Mouse (Mus musculus) NIH3T3 (cell line): ENCODE data around the gene Zfp142.

ENCODE experiments used
- DNase-seq: peaks from one replicate; pipeline ENCODE4 v3.0.0-alpha.2; 2012; ENCODE audit warnings: low read depth

The Zfp142 gene

DNA sequence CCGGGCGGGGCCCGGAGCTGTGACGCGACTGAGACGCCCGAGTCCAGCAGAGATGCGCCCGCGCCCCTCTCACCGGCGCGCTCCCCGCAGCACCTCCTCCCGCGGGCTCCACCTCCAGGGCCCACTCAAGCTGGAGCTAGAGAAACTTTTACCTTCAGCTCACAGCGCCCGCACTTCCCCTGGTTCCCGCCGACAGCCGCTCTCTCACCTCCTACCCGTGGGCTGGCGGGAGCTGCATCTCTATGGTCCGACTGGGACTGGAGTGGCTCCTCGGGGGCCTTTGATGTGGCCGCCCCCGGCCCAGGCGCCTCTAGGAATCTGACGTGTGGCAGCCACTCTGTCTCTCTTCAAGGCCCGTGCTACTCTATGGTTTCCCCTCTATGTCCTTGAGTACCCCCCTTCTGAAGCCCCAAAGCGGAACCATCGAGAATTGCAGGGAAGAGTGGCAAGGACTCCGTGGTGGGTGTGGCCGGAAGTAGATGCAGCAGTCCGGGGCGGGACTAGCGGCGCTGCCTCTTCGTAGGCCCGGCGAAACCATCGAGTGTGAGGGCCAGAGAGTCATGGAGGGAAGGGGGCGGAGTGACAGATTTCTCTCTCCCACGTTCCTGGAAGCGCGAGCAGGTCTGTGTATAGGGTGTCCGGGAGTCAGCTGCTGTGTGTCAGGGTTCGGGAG lies at the start of gene Zfp142, which contains the start of gene Bcs1l:
TSS of gene Zfp142 (minus strand) at position 474 of the 673 bp plus-strand sequence.
TSS of gene Bcs1l (plus strand) at position 517 of the 673 bp plus-strand sequence.
- DNase-seq = peak; percentile 99

DNA sequence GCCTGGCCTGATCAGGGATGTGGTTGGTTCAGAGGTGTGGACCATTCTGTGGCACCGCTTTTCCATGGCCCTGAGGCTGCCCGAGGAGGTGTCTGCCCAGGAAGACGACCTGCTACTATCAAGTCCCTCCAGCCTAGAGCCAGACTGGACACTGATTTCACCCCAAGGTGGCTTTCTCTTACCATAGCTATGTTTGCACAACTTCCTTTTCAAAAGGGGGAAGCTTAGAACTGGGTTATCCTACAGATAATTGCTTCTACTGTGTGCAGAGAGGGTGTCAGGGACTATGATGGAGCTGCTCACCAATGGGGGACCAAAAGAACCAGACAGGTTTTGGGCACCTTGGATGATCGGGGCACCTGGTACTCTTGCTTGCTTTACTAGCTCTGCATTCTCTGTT lies 44.7 kb upstream of the Zfp142 start:
- DNase-seq = no peak

DNA sequence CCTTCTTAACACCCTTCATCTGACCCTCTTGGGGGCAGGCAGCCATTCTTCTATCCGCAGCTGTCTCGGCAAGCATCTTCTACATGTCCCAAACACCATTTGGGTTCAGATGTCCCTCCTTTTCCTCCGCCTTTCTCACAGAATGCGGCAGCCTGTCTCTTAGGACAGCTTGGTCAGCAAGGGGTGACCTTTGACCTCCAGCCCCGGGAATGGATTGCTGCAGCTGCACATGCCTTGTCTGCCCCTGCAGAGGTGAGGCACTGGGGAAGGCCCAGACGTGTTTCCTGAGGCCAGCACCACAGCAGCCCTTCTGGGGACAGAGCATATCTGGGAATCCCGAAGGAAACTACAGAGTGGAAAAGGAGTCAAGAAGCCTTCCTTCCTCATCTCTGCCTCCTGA lies 40.0 kb upstream of the Zfp142 start:
- DNase-seq = no peak

DNA sequence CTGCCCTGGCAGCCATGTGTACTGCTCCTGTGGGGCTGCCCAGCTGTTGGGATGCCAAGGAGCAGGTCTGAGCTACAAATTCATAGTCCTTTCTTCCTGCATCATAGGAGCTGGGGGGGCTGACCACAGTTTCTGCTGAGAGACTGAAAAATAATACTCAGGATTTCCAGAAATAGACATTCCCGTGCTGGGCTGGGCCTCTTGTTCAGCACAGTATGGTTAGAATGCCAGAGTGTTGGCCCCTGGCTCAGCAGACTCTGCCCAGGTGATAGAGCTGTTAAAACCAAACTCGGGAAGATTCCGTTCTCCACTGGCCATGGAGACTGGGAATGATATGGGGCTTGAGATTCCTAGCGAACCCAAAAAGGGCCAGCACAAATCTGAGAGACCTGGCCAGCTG lies 38.0 kb upstream of the Zfp142 start:
- DNase-seq = no peak

DNA sequence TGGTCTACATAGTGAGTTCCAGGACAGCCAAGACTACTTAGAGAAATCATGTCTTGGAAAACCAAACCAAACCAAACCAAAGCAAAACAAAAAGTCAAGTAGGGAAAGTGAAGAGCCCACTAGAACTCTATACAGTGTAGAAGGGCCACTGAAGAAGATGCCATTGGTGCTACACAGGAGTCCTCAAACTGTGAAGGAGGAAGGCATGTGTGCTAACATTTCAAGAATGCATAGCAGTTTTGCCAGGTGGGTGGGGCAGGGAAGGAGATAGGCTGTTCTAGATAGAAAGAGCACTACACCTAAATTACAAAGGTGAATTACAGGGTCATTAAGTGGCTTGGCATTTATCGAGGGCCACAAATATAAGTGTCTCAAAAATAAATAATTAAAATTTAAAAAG lies 36.1 kb upstream of the Zfp142 start:
- DNase-seq = no peak

DNA sequence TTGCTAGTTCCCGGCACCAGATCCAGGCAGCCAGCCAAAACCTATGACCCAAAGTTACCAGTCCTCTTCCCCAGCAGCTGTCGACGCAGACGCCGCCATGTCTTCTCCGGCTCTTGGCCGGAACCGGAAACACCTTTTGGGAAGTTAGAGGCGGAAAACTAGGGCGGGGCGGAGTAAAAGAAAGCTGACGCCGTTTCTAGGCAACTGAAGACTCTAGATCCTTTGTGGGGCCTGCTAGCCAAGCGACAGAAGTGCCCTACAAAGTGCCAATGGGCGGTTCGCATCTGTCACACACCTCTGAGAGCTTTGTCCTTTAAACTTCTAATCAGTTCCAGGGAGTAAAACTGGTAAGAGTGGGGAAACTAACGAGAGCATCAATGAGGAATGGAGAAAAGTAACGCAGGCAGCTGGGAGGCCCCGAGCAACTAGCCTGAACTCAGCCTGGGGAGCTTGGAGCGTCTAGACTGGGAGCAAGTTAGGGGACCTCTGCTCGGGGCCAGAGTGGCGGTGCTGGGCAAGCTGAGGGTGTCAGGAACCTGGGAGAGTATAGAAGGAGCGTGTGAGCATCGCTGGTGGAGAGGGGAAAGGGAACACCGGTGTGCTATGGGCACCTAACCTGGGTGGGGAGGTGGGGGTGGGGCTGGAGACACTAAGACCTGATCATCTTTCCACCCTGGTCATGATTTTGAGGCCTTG lies 13.4 kb upstream of the Zfp142 start, which contains the start of the genes Rnf25 and Stk36:
TSS of gene Rnf25 (minus strand) at position 131 of the 696 bp plus-strand sequence.
TSS of gene Stk36 (plus strand) at position 179 of the 696 bp plus-strand sequence.
- peak; percentile 91 for DNase-seq

DNA sequence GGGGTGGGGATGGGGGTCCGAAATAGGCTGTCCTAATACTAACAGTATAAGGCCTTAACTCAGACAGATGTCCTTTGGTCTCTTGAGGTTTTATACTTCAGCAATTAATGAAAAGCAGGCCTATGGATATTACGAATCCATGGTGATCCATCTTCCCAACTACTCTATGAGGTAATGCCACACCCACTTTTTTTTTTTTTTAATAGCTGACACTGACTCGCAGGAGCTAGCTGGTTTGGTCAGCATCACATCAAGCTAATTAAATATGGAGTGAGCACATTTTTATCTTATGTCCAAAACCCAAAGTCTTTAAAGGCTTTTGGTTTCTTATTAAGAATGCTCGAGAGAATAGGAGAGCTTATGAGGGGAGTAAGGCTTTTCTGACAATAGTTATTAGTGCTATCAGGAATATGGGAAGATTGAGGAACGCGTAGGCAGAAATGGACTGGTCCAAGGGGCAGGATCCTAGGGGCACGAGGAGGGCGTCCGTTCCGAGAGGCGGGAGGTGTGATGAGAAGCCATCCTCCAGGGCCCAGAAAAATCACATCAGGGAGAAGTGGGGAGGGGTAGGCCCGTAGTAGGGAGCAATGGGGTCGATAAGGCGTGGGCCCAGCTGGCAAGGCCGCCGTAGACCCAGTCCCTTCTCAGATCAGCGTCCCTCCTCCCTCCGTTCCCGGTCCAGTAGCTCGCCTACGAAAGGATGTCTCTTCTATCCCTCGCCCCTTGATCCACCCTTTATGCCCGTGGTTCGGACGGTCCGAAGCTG lies 12.6 kb upstream of the Zfp142 start:
- DNase-seq = peak; percentile 33

DNA sequence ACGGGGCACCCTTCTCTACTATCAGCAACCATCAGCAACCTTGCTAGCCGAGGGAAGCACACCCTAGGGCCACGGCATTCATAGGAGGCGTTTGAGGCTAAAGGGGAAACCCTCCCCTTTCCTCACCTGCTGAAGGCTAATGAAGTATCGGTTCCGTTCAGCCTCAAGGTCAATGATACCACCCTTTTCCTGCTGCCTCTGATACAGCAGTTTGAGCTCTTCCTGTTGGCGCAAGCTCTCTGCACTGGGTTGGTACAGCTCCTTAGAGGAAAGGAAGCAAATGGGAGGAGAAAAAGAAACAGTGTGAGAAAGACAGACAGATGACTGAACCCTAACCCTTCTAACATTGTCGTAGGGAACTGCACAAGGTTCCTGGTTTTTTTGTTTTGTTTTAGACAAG lies 6.4 kb upstream of the Zfp142 start:
- no peak for DNase-seq

DNA sequence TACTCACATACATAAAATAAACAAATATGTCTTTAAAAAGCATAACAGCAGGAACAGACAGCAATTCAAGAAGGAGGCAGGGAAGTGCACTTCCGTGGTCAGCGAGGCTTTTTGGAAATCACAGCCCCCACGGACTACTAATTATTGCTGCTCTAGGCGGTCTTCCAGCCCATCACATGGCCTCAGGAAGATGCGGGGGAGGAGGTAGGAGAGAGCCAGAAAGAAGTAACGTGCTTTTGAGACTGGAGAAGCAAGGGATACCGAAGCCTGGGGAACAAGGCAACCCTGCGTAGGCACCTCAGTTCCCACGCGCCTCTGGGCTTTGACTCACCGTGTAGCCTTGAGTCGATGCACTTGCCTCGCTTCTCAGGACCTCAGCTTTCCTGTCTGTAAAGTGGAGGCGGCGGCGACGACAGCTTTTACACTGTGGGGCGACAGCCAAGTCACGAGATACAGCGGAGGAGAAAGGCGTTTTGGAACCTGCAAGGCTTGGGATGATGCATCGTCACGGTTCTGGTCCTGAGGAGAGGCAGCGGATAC lies 743 bp downstream of the Zfp142 start:
- DNase-seq = no peak

DNA sequence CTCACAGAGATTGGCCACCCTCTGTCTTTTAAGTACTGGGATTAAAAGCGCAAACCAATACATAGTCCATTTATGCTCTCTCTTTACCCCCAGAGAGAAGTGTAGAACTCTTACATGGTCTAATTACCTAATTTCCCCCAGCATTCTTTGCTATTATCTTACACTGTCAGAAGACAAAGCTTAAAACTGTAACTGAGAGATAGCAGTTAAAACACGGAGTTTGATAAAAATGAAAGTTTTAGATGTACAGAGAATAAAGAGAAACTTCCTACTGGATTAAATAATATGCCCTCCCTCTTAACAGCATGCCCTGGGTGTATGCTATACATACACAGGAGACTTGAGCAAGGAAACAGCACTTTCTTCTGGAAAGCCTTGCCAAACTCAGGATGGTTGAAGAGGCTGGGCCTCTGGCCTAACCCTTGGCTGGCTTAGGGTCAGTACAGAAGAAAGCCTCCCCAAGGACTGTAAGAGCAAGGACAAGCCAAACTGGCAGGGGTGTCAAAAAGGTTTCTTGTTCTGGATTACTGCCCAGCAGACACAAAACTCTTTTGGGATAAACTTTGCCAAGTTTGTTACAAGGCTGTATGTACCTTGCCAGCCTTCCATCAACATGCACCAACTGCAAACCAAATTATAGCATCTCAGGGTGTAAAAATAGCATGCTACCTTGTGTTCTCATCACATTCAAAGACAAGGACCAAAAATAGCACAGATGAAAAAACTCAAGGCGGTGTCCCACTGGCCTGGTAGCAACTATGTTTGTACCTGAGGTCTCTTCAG lies 3.2 kb downstream of the Zfp142 start:
- no peak for DNase-seq

DNA sequence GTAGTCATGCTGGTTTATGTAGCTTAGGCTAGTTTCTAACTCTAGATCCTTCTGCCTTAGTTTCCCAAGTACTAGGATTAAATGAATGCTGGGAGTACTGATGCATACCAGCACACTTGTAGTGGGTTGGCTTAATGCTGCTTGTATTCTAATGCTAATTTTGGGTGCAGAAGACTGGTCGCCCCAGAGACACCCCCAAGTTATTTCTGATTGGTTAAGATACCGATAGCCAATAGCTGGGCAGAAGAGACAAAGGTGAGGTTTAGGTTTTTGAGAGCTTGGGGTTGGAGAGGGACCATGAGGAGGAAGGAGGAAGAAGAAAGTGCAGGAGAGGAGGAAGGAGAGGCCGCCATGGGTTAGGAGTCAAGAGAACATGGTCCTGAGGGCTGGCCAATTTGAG lies 5.4 kb downstream of the Zfp142 start:
- DNase-seq = no peak

DNA sequence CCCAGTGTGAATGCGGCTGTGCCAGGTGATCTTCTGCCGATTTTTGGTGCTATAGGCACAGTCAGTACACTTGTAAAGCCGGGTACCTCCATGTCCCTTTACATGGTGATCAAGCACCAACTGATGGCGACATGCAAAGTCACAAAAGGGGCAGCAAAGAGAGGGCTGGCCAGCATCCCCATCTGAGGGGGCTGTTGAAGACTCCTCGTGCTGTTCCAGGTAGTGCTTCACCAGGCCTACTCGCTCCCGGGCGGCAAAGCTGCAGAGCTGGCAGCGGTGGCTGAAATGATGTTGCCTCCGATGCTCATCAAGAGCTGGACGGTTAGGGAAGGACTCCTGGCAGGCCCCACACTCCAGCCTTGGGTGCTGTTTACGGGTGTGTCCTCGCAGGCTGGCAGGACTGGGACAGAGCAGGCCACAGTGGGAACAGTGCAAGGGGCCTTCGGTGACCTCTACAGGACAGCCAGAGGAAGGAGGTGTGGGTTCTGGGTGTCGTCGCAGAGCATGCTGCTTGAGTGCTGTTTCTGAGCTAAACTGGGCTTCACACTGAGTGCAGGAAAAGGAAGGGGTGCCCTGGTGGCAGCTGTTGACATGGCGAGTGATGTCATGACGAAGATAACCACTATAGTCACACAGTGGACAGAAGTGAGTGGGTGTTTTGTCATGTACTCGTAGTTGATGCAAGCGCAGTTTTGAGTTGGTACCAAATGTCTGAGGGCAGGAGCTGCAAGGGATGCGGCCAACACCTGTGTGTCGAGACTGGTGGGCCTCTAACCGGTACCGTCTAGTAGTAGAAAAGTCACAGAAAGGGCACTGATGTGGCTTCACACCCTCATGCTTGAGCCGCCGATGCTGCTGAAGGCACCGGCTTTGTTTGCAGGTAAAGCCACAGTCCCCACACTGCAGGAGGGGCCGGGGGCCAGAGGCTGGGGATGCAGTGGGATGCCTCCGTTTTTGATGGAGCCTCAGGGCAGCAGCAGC lies 18.0 kb downstream of the Zfp142 start:
- DNase-seq = no peak

DNA sequence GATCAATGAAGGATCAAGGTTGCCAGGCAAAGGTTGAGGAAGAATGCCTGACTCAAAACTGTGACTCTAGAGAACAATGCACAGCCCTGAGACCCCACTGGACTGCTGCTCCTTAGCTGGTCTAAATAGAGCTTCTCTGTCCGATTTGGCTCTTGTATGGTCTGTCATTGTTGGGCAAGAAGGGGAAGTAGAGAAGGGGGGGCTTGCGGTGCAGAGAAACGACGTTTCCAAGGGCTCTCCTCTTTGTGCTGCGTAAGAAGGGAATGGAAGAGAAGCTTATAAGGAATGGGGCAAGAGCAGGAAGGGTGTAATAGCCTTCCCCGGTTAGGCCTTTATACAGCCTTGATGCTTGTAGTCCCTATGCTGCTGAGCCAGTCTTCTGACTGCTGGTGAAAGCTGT lies 22.2 kb downstream of the Zfp142 start:
- DNase-seq = no peak

DNA sequence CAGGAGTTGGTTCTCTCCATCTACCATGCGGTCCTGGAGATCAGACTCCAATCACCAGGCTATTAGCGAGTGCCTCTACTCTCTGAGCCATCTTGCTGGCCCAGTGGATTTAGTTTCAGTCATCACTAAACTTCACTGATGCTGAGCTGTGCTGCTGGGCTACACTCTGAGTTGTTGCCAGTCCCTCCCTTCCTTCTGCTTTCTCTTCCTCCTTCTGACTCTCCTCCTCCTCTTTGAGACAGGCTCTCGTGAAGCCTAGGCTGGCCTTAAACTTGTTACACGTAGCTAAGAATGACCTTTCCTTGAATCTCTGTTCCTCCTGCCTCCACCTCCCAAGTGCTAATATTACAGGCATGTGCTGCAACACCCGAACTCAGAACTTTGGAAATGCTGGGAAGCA lies 29.0 kb downstream of the Zfp142 start:
- no peak for DNase-seq

DNA sequence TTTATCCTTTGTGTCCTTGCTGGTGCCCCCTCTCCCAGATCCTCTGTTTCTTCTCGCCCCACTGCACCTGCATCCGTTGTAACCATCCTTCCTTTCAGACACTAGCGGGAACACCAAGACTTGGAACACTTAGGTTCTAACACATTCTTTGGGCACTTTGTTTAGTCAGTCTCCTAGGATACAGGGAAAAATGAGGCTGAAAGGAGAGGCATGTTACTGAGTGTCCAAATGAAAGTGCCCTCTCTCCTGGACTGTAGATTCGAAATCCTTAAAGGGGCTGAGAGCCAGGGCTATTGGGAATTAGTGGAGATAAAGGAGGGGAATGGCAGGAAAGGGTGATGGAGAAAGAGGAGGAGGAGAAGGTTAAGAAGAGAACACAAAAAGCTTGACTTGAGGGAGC lies 43.9 kb downstream of the Zfp142 start, which contains the start of gene Usp37:
TSS of gene Usp37 (minus strand) at position 101 of the 400 bp plus-strand sequence.
- no peak for DNase-seq

DNA sequence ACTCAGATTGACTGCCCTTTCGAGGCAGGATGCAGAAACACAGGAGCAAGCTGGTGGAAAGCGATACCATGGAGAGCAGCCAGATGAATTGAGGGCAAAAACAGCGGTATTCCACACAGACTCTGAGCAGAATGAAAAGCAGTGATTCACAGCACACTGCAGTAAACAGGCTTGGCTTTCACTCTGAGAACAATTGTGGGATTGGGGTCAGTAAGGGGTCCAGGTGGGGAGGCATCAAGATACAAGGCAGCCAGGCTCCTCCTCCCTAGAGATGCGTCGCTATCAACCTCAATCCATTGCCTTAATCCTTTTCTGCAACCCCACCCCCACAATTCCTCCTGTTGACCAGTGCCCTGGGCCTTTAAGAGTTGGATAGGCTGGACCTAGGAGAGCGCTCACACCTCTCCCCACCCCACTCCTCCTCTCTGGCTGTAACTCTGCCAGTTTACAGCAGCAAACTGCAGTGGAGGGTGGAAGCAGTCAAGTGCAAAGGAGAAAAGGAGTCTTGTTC lies 45.5 kb downstream of the Zfp142 start, which contains the start of gene Plcd4:
TSS of gene Plcd4 (plus strand) at position 438 of the 511 bp plus-strand sequence.
- peak; percentile 76 for DNase-seq

DNA sequence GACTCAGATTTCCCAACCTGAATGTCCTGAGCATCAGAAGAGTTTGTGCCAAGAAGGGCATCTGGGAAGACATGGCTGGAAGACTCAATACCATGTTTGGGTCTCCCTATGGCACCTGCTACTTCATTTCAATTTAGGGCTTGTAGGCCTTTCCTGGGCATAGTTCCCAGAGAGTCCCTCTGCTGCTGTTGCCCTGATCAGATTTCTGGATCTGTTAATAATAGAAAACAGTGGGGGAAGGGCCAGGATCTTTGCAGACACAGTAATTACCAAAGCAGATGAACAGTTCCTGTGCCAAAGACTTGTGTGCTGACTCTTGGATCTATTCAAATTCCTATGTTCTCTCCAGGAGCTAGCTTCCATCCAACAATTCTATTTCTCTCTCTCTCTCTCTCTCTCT lies 49.4 kb downstream of the Zfp142 start:
- DNase-seq = peak; percentile 57

DNA sequence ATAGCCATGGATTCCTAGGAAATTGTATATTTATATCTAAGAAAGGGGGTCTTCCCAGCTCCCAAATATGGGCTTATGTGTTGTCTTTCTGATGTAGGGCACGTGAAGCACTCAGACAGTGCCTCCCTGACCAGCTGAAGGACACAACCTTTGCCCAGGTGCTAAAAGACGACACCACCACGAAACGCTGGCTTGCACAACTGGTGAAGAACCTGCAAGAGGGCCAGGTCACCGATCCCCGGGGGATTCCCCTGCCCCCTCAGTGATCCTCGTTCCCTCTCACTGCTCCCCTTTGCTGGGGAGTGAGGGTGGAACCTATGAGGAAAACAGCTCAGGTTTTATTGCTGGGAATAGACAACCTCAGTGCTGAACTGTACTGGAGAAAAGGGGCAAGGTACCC lies 59.5 kb downstream of the Zfp142 start:
- DNase-seq = no peak

DNA sequence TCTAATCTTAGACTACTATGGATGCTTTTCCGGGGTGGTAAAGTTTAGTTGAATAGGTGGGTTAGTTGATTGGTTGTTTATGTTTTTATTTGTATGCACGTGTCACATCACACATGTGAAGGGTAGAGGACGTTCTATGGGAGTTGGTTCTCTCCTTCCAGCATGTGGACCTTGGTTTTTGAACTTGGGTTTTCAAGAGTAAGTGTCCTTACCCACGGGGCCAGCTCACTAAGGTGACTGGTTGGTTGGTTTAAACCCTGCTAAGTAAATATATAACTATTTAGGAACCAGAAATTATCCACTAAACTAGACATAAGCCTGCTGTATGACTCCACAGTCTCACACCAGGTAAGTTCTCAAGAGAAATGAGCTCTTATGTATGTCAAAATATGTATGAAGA lies 63.3 kb downstream of the Zfp142 start:
- no peak for DNase-seq

DNA sequence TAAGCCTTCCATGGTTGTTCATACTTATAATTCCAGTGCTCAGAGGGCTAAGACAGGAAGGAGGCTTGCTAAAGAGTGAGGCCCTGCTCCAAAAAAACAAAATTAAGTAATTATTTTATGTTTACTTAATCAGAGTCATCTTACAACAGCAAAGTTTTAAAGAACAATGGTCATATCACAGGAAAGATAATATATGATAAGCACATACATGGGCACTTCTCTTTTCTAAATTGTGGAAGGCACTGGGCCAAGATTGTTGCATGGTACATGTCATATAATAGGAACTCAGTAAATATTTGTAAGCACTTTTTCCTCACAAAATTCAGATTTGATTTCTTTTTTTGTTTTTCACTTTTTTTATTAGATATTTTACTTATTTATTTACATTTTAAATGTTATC lies 68.2 kb downstream of the Zfp142 start:
- no peak for DNase-seq
